Mouse (Mus musculus) embryo, embryonic 10.5 days (tissue): ENCODE data around the gene Tbx20.

ENCODE experiments used
- DNase-seq: peaks from one replicate; pipeline ENCODE4 v3.0.0-alpha.2; 2015; ENCODE audit warnings: low spot score

Tbx20 gene

DNA sequence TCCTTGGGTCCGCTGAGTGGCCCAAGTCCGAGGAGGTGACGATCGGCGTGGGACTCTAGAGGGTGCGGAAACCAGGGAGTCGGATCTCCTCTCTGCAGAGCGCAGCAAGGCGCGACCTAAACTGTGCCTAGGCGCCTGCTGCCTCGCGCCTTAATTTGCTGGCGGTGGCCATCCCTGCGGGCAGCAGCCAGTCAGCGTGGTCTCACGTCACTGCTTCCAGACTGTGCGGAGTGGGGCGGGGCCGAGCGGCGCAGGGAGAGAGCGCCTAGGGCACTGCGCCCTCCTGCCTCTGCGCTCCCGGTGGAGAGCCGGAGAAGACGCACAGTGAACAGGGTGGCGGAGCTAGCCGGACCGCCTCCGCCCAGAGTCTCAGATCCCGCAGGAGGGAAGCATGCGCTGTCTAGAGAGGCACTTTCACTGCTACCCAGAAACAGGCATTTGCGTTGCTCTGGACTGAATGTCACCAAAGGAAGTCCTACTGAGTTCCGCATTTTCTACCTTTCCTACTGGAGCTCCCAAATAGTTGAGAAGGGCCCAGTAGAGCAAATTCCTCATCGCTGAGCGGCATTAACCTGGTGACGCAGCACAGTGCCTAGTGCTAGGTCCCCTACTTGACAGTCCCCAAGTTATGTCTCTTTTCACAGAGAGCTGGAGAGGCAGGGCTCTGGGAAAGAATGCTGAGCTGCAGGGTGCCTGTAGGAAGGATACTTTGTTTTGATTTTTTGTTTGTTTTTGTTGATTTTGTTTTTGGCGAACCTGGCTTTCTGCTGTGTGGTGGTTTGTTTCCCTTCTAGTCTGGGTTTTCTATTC lies at the start of gene Tbx20:
Gene Tbx20 (minus strand): TSS at position 144 of the 810 bp plus-strand sequence.
- peak; percentile 85 for DNase-seq

DNA sequence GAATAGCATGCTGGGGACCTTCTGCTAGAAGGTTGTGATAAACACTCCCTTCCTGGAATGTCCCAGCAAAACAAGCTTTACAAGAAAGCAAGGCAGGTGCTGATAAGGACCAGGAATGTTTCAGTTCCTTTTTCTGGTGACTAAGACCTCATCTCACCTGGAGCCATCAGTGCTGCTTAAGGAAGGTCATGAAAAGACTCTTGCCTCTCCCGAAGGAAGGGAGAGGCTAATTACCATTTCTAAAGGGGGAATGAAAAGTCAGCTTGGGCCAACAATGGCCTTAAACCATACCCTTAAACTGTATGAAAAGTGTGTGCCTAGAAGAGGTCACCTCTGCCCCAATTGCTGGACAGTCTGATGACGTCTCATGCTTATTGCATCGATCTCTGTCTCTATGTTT lies 44.4 kb upstream of the Tbx20 start:
- DNase-seq: no peak

DNA sequence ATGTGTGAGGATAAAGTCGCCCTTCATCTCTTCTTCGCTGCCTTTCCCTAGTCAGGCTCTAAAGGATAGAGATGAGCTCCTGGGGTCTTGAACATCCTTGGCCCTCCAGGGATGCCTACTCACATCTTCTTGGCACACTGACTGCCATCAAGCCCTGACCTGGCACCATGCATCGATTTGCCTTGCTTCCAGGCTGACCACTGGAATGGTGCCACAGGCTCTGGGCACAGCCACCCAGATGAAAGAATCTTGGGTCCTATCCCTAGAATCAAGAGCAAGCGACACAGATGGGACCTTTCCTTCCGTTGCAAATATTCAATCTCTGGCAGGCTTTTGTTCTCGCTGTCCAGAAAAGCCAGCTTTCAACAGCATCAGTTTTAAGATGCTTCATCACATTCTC lies 38.4 kb upstream of the Tbx20 start:
- DNase-seq: no peak

DNA sequence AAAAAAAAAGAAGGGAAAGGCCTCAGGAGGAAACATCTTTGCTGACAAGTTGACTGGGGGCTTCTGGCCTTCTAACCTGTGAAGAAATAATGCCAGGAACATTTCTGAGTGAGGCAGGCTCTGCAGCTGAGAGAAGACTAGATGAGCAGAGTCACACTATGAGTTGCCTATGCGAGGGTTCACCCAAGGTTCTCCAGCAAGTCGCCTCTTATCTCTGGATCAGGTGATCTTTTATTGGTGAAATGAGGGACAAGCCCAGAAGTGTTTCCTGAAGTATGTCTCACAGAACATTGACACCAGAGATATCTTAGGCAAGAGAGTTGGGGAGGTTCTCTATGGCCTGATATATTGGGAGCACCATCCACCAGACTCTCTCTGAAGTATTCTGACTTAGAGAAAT lies 18.0 kb upstream of the Tbx20 start:
- DNase-seq: no peak

DNA sequence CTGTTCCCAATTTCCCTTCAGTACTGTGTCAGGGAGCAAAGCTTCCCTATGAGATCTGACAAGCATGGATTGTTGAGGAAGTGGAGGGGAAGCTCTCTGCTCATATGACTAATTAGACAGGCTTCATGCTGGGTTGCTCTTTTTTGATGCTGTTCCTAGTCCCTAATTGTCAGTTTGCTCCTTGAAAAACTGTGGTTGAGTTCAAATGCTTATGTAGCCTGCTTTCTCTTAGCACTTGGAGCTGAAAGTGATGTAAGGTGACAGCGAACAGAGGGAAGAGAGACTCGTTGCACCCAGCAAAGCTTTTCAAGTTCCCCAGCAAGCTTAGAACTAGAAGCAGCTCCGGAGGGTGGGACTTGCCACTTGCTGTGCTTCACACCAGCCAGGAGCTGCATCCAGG lies 15.3 kb upstream of the Tbx20 start:
- DNase-seq: no peak

DNA sequence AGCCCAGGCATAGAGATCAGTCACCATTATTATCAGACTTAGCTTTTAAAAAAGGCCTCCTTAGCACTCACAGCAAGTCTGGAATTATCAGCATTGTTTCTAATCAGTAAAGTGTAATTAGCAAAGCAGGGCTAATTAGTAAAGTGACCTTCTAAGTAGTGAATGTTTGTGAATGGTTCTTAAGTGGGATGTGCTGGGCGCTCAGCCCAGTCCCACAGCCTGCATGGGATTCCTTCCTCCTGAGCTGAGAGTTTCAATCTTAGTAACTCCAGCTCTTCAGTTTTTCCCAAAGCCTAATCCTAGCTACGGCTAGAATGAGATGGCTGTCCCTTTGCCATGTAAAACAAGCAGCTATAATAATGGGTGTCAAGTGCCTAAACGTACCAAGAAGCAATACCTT lies 8.2 kb upstream of the Tbx20 start:
- no peak for DNase-seq

DNA sequence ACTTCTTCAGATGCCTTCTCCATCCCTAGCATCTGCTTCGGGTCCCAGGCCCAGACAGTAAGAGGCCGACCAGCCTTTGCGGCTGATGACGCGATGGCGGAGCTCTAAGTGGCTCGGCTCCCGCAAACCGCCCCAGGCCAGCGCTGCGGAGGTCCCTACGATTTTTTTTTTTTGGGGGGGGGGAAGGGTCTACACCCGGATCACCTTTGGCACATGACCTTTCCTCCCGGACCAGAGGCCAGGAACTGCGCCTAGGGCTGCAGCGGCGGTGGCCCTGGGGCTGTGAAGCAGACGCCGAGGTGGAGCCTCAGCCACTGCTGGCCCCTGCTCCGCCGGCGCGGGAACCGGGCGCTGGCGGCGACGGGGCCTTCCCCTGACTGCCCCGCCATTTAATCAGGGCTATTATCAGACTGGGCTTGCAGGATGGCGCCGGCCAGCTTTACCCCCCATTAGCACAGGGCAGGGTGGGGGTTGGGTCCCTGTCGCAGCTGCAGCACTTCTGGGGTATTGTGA lies 6.9 kb upstream of the Tbx20 start:
- peak; percentile 67 for DNase-seq

DNA sequence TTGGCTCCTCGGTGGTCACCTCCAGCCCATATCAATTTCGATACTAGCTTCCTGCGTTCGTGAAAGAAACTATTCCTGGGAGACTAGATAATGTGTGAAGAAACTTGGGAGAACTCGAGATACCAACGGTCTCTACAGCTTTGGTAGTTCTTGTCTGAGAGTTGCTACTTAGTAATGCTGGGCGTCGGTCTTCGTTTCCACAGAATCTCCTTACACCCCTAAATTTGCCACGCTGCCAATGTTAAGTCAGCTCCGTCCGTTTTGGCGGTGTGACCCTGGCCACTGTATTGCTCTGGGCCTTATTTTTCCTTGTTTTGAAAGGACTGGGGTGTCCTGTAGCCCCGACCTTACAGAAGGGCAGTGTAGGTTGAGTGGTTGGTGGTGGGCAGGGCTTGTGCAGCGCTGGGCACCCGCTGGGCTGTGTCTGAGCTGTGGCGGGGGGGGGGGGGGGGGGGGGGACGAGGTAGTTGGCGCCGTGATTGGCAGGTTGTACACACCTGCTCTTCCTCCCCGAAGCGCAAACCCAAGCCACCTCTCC lies 6.4 kb upstream of the Tbx20 start:
- peak; percentile 59 for DNase-seq

DNA sequence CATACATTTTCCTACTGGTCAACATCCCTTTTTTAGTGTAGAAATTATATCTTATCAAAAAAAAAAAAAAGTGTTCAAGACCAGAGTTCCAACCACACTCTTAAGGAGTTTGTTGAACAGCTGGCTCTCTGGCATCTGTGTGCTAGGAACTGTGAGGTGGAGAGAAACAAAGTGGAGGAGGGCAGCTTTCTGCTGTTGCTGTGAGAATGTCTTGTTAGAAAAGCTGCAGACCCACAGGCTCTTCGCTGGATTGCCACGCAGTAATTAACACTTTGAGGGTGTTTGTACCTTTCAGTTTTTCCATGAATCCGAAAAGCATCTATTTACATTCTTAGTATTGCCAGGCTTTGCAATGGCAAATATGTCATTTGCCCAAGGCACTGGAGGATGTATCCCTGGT lies 5.9 kb upstream of the Tbx20 start:
- peak; percentile 45 for DNase-seq

DNA sequence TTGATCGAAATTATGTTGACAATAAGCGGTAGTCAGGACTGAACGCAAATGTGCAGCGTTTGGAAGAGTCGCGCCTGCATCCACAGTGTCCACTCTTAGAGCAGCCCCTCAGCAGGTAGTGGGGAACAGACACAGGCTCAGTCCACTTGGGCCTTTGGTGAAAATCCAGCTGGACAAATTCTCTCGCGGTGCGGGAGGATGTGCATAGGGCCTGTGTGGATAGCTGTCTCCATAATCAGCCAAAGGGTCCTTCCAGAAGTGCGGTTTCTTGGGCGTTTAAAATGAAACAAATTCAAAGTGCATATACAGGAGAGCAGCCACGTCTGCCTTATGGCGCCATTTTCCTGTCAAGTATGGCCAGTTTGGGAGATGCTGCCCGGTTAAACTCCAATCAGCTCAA lies 4.5 kb upstream of the Tbx20 start:
- DNase-seq: peak; percentile 33

DNA sequence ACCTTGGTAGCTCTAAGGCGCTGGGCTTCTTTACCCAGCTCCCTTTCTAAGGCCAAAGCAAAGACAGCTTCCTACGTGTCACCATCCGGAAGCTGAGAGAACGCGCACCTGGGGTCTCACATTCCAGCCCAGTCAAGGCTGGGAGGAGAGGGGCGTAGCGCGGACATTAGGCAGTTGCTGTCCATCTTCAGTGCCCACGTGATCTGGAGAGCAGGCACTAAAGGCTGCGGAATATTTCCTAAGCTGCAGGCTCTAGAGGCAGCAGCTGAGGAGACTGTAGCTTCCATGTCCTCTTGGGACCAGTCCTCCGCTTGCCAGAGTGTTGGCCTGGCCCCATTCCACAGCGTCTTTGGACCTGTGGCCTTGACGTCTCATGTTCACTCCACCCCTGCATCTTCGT lies 3.9 kb upstream of the Tbx20 start:
- DNase-seq: peak; percentile 67

DNA sequence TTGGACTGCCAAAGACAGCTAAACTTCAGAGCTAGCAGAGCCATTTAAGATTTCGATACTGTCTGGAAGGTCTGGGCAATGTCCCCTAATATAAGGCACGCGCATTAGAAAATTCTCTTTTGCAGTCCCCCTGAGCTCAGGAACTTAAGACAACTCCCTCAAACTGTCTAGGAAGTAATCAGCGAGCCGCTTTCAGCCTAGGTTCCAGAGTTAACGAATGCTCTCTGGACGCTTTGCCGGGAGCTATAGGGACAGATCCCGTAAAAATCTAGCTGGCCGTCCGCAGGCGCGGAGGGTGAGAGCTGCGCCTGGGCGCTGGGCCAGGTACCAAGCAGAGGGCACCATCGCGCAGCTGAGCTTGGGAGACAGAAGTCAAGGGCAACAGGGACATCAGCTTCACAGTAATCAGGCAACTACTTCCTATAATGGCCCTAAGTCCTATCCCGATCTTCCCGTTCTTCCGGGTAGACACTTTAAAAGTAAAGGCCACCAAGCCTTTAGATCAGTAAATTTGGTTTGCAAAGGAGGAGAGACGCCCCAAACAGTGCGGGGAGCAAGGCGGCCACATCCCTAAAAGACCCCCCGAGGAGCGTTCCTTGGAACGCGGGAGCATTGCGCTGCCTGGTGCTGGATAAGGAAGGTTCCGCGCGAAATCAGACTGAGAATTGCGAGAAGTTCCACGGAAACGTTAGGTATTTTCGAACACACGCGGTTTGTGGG lies 3.2 kb upstream of the Tbx20 start:
- DNase-seq: peak; percentile 61

DNA sequence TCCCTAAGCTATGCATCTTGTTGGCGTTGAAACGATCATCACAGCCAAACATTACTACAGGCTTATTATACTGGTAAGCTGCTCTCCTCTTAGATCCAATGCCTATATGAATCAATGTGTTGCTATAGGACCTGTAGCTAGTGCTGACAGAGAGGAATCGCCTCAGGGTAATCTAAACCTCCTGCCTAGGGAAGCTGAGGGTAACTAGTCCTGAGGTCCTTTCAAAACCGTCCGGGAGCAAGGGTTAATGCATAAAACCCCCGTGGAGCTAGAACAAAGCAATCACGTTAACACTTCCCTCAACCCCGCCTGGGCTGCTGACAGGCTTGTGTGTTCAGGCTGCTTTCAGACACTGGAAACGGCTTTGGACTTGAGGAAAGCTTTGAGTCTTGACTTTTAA lies 2.4 kb upstream of the Tbx20 start:
- DNase-seq: peak; percentile 74

DNA sequence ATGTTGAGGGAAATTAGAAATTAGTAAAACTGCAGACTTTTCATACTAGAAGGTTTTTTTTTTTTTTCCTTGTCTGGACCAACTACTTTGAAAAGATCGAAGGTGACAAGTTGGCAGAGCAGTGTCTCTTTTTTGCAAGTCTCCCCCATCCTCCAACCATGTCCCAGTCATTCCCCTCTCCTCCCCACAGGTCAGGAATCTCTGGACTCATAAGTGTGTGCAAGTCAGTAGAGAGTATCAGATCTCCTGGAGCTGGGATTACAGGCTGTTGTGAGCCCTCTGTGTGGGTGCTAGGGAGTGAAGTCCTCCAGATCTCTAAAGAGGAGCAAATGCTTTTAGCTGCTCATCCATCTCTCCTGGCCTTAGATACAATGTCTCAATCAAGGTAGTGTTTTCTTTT lies 1.5 kb upstream of the Tbx20 start:
- DNase-seq: peak; percentile 43

DNA sequence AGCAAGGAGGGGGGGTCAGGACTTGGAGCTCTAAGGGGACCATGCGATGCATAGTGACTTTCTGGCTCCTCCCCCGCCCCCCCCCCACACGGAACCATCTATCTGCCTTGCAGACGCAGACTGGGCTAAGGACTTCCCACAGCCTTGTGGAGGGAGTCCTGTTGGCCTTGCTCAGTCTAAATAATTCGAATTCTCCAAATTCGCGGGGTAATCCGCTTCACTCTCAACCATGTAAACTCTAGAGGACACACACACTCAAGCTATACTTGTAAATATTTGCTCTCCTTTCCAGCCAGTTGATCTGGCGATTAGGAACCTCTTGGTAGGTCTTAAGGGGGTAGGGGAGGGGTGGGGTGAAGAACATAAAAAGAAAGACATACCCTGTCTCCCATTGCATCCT lies 898 bp upstream of the Tbx20 start:
- peak; percentile 38 for DNase-seq

DNA sequence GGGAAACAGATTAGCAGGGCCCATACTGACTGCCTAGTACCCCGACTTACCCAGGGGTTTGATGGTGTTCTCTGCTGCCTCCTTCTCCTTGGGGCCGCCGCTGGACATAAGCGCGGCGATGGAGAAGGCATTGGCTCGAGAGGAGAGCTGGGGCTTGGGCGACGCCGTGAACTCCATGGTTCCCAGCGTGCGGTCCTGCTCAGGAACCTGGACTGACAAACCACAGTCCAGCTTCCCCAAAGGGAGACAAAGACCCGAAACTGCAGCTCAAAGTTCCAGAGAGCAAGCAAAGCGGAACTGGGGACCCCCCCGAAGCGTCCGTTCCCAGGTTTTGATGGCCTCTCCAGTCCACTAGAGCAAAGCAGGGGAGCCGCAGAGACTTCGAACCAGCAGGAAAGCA lies 434 bp downstream of the Tbx20 start:
- peak; percentile 53 for DNase-seq

DNA sequence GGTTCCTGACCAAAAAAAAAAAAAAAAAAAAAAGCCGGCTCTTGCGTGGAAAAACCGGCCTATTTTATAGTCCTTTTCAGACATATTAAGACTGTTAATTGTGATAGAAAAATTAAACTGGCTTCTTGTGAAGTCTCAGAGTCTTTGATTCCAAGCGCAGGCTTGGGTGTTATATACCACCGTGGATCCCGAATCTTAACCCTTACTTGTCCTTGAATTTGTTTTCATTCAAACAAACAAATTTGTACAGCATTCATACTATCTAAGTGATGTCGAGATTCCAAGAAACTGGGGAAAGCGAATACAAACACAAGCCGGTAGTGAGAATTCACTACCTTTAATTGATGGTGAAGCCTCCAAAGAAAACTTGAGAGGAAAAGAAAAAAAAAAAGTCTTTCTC lies 932 bp downstream of the Tbx20 start:
- peak; percentile 33 for DNase-seq

DNA sequence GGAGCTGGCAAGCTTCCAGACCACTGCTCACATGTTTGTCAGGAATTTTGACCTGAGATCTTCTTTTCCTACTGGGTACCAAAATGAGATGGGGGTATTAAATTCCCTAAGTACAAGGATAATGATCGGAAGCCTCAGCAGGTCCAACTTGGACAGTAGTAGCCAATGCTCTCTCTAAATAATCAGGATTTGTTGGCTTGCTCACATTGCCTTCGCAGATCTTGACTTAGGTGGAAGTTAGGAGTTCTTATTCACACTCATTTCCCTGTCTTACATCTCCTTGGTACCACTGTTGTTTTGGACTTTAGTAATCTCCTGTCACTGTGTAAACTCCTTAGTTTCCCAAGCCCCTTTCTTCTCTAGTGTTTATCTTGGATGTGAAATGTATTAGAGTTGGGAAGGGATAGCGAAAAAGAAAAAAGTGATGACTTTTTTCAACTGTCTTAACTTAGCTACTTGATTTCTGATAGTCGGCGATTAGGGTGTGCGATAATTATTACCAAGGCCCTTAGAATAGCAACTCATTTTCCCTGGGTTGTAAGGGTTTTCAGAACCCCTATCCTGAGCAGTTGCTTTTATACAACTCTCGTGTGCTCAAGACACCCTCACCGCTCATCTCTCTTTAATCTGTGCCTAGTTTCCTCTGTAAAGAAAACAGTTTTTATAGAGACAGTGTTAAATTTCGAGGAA lies 1.5 kb downstream of the Tbx20 start:
- DNase-seq: peak; percentile 55

DNA sequence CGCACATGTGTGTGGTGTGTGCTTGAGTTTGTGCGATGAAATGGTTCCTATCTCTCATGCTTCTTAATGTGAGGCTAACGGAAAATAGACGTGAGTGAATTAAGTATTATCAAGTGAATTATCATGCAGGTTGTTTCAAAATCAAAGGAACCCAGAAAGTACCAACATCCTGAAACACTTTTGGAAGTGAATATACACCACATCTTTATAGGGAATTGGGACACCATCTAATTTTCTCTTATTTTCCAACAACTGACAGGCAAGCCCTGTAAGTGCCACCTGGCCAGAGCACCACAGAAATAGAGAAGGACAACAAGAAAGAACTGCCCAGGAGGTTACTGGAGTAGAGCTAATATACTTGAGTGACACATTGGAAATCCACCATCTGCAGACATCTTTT lies 2.4 kb downstream of the Tbx20 start:
- DNase-seq: peak; percentile 36

DNA sequence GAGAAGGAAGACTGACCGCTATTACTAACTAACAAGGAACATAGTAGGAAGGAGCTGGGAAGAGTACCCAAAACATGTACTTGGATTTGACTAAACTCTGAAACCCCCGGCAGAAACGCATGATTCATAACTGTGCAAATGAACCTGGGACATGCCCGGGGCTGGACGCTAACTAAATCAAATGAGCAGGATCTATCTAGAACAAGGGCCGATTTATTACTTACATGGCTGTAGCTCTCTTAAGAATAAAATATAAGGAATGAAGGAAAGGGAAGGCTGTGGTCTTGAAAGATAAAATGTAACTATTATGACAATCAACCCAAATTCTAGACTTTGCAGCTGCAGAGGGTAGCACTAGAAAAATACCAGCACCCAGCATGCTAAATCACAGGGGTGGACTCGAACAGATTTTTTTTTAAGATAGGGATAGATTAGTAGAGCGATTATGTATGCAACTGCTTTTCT lies 3.1 kb downstream of the Tbx20 start:
- peak; percentile 51 for DNase-seq

DNA sequence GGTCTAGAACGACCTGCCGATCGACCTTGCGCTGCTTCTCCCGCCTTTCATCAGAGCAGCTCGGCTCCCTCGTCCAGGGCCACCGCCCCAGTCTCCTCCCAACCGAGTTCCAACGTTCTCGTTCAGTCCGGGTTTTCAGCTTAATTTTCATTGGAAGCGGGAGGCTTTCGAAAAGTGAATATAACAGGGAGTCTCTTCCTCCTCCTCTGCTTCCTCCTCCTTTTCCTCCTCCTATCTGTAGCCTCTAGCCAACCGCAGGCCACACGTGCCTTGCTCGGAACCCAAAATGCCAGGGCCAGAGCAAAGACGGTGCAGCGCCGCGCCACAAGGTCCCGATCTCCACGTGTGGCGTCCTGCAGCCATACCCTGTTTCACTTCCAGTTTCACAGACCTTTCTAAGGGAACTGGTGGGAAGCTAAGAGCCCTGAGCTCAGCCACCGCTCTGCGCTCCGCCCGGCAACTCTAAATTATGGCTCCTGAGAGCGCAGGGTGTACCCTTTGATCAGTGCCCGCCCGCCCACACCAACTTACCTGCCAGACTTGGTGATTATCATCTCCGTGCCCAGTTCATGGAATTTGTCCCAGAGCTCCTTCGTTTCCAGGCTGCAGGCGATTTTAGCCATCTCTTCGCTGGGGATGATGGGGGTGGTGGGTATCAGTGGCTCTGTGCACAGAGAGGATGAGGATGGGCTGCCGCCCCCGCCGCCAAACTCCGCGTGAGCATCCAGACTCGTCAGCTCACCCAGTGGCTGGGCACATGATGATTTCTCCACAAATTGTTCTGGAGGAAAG lies 3.8 kb downstream of the Tbx20 start:
- peak; percentile 19 for DNase-seq

DNA sequence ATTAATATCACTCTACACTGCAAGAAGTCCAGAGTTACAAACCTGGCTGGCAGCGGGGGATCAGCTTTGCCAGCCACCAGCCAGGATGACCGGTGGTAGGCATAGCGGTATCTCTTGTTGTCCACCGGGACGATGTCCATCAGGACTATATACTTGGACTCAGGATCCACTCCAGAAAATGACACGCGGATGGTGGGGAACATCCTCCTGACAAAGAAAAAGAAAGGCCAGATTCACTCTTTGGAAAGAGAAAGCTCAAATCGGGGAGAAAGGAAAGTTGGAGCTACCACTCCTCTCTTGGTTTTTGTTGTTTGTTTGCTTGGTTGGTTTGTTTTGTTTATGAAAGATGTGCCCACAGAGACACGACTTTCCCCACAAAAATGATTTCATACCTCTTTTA lies 4.5 kb downstream of the Tbx20 start:
- DNase-seq: peak; percentile 53
